Mouse (Mus musculus): ENCODE measurements around the gene Hmga1. TPM values are rescaled to one million over a fixed set of nuclear protein-coding genes. Genes with fewer than 3 reads are reported as not detected.

The Hmga1 gene
- polyA plus RNA-seq, 1 experiment from 2014 or later, result 329 TPM

- H3K4me2 ChIP-seq, result no peak overlapping the region
- no peaks in the 10 kb centered on the region for H3K9me3 ChIP-seq (ENCODE audit: low read depth, low read length)
- no peak overlapping the region for H3K9ac ChIP-seq
- no peaks in the 10 kb centered on the region for H3K27me3 ChIP-seq (ENCODE audit: insufficient read depth, low read length)
- no peak overlapping the region for H3K4me3 ChIP-seq (ENCODE audit: low read depth, low read length)
- no peaks in the 10 kb centered on the region for H3K36me3 ChIP-seq (ENCODE audit: insufficient read depth)
- no peak for TF ChIP-seq CTCF (IDR thresholded peaks at IDR 0.05; ENCODE audit: low read depth)
- DNase-seq (no peak), ATAC-seq (ENCODE audit: insufficient read depth) (no peak)
- H3K4me1 ChIP-seq (ENCODE audit: insufficient read depth), result no peaks in the 10 kb centered on the region
- no peak overlapping the region for H3K27ac ChIP-seq (ENCODE audit: low read depth)
- WGBS, result 59% methylated on average over 9 of the region's 9 CpGs
Measured at GRCm38 (mm10) chr17:27547253-27547868, 8.9 kb upstream of the Hmga1 start.

GRCm38 (mm10) chr17:27549234-27549633 is 7.1 kb upstream of the Hmga1 start:
- no peak overlapping the region for H3K9ac ChIP-seq
- 48% methylated on average over 8 of the region's 8 CpGs for WGBS
- no peak for DNase-seq
- no peaks in the 10 kb centered on the region for H3K9me3 ChIP-seq (ENCODE audit: low read depth, low read length)
- H3K4me3 ChIP-seq (ENCODE audit: low read depth, low read length), result no peak overlapping the region
- TF ChIP-seq CTCF (IDR thresholded peaks at IDR 0.05; ENCODE audit: low read depth), result no peak
- H3K36me3 ChIP-seq (ENCODE audit: insufficient read depth), result no peaks in the 10 kb centered on the region
- no peak overlapping the region for H3K4me2 ChIP-seq
- H3K4me1 ChIP-seq (ENCODE audit: insufficient read depth), result no peaks in the 10 kb centered on the region
- H3K27ac ChIP-seq (ENCODE audit: low read depth), result no peak overlapping the region
- ATAC-seq (ENCODE audit: insufficient read depth), result no peak
- H3K27me3 ChIP-seq (ENCODE audit: insufficient read depth, low read length), result no peaks in the 10 kb centered on the region

GRCm38 (mm10) chr17:27551393-27551940 is 4.8 kb upstream of the Hmga1 start:
- Histone ChIP-seq H3K27me3 (ENCODE audit: insufficient read depth, low read length) (no peaks in the 10 kb centered on the region), H3K4me2 (no peak overlapping the region), H3K27ac (ENCODE audit: low read depth) (no peak overlapping the region), H3K9me3 (ENCODE audit: low read depth, low read length) (no peaks in the 10 kb centered on the region), H3K4me1 (ENCODE audit: insufficient read depth) (0 out of 2 replicates have a peak, but pooled peaks cover 4% of the 10 kb centered on the region), H3K36me3 (ENCODE audit: insufficient read depth) (no peaks in the 10 kb centered on the region), H3K4me3 (ENCODE audit: low read depth, low read length) (no peak overlapping the region), H3K9ac (no peak overlapping the region)
- TF ChIP-seq CTCF (IDR thresholded peaks at IDR 0.05; ENCODE audit: low read depth), result no peak
- WGBS, result 65% methylated on average over 10 of the region's 10 CpGs
- ATAC-seq (ENCODE audit: insufficient read depth) (no peak), DNase-seq (no peak)

- no peak overlapping the region for H3K4me2 ChIP-seq
- no peak overlapping the region for H3K9ac ChIP-seq
- 0 out of 2 replicates have a peak, but pooled peaks cover 4% of the 10 kb centered on the region for H3K4me1 ChIP-seq (ENCODE audit: insufficient read depth)
- H3K4me3 ChIP-seq (ENCODE audit: low read depth, low read length), result no peak overlapping the region
- no peak for TF ChIP-seq CTCF (IDR thresholded peaks at IDR 0.05; ENCODE audit: low read depth)
- 77% methylated on average over 23 of the region's 23 CpGs for WGBS
- no peaks in the 10 kb centered on the region for H3K9me3 ChIP-seq (ENCODE audit: low read depth, low read length)
- no peaks in the 10 kb centered on the region for H3K27me3 ChIP-seq (ENCODE audit: insufficient read depth, low read length)
- no peak overlapping the region for H3K27ac ChIP-seq (ENCODE audit: low read depth)
- no peaks in the 10 kb centered on the region for H3K36me3 ChIP-seq (ENCODE audit: insufficient read depth)
- DNase-seq, result no peak
- ATAC-seq (ENCODE audit: insufficient read depth), result no peak
Measured at GRCm38 (mm10) chr17:27552215-27553201, 3.8 kb upstream of the Hmga1 start.

- no peak for TF ChIP-seq CTCF (IDR thresholded peaks at IDR 0.05; ENCODE audit: low read depth)
- DNase-seq (no peak), ATAC-seq (ENCODE audit: insufficient read depth) (no peak)
- no peaks in the 10 kb centered on the region for H3K9me3 ChIP-seq (ENCODE audit: low read depth, low read length)
- peaks cover 13% of the 10 kb centered on the region; the same call in 1 of the 2 replicates for H3K4me1 ChIP-seq (ENCODE audit: insufficient read depth)
- H3K4me3 ChIP-seq (ENCODE audit: low read depth, low read length), result peak overlapping the region; percentile 82
- peak overlapping the region; percentile 64 for H3K9ac ChIP-seq
- H3K36me3 ChIP-seq (ENCODE audit: insufficient read depth), result no peaks in the 10 kb centered on the region
- H3K27ac ChIP-seq (ENCODE audit: low read depth), result peak overlapping the region; percentile 96
- H3K4me2 ChIP-seq, result peak overlapping the region; percentile 89
- H3K27me3 ChIP-seq (ENCODE audit: insufficient read depth, low read length), result no peaks in the 10 kb centered on the region
- 43% methylated on average over 20 of the region's 20 CpGs for WGBS
Measured at GRCm38 (mm10) chr17:27554062-27554960, 2.0 kb upstream of the Hmga1 start.

GRCm38 (mm10) chr17:27555075-27555511 is 1.2 kb upstream of the Hmga1 start:
- Histone ChIP-seq H3K4me1 (ENCODE audit: insufficient read depth) (peaks cover 13% of the 10 kb centered on the region; the same call in 1 of the 2 replicates), H3K4me3 (ENCODE audit: low read depth, low read length) (peak overlapping the region; percentile 82), H3K27ac (ENCODE audit: low read depth) (peak overlapping the region; percentile 96), H3K9me3 (ENCODE audit: low read depth, low read length) (no peaks in the 10 kb centered on the region), H3K4me2 (peak overlapping the region; percentile 89), H3K9ac (peak overlapping the region; percentile 64), H3K36me3 (ENCODE audit: insufficient read depth) (peaks cover 2% of the 10 kb centered on the region; the same call in 1 of the 2 replicates), H3K27me3 (ENCODE audit: insufficient read depth, low read length) (no peaks in the 10 kb centered on the region)
- ATAC-seq (ENCODE audit: insufficient read depth), result peak; percentile 37
- DNase-seq, result peak; percentile 85
- WGBS, result 2% methylated on average over 35 of the region's 39 CpGs
- TF ChIP-seq CTCF (IDR thresholded peaks at IDR 0.05; ENCODE audit: low read depth), result no peak

Measured in lung, embryonic 14.5 days (tissue).